Mouse (Mus musculus) adipocyte (in vitro differentiated cells): ENCODE results near the gene Gm11146.

Source experiments
- DNase-seq: peaks from one replicate; pipeline ENCODE4 v3.0.0-alpha.2; 2016; ENCODE audit warnings: low spot score

The Gm11146 gene

GRCm38 (mm10) chr16:77601994-77602393 lies at the start of gene Gm11146:
Gene Gm11146, minus strand, starts transcription at chr16:77602094.
- DNase-seq: no peak

- DNase-seq: no peak
Measured at GRCm38 (mm10) chr16:77650596-77650995, 48.7 kb upstream of the Gm11146 start.

GRCm38 (mm10) chr16:77649006-77649405 lies 47.1 kb upstream of the Gm11146 start:
- DNase-seq: no peak

- no peak for DNase-seq
Measured at GRCm38 (mm10) chr16:77648181-77648580, 46.3 kb upstream of the Gm11146 start.

- no peak for DNase-seq
Measured at GRCm38 (mm10) chr16:77646146-77646545, 44.3 kb upstream of the Gm11146 start.

- peak; percentile 34 for DNase-seq
Measured at GRCm38 (mm10) chr16:77644976-77645375, 43.1 kb upstream of the Gm11146 start.

GRCm38 (mm10) chr16:77643871-77644720 lies 42.2 kb upstream of the Gm11146 start:
- DNase-seq: peak; percentile 82

GRCm38 (mm10) chr16:77643036-77643870 lies 41.4 kb upstream of the Gm11146 start:
- DNase-seq: peak; percentile 80

GRCm38 (mm10) chr16:77636497-77636896 lies 34.6 kb upstream of the Gm11146 start:
- DNase-seq: peak; percentile 56

- no peak for DNase-seq
Measured at GRCm38 (mm10) chr16:77632315-77632881, 30.5 kb upstream of the Gm11146 start.

- no peak for DNase-seq
Measured at GRCm38 (mm10) chr16:77622681-77623080, 20.8 kb upstream of the Gm11146 start.

- DNase-seq: peak; percentile 13
Measured at GRCm38 (mm10) chr16:77602581-77602980, 687 bp upstream of the Gm11146 start.

GRCm38 (mm10) chr16:77598787-77599186 lies 3.1 kb downstream of the Gm11146 start:
- DNase-seq: no peak

GRCm38 (mm10) chr16:77596556-77596955 lies 5.3 kb downstream of the Gm11146 start:
- no peak for DNase-seq

- no peak for DNase-seq
Measured at GRCm38 (mm10) chr16:77595661-77596060, 6.2 kb downstream of the Gm11146 start.

GRCm38 (mm10) chr16:77594553-77594952 lies 7.3 kb downstream of the Gm11146 start:
- DNase-seq: peak; percentile 19

GRCm38 (mm10) chr16:77593828-77594421 lies 8.0 kb downstream of the Gm11146 start:
- DNase-seq: peak; percentile 69

- DNase-seq: no peak
Measured at GRCm38 (mm10) chr16:77592986-77593385, 8.9 kb downstream of the Gm11146 start.

GRCm38 (mm10) chr16:77573036-77573435 lies 28.9 kb downstream of the Gm11146 start:
- no peak for DNase-seq

GRCm38 (mm10) chr16:77569457-77569856 lies 32.4 kb downstream of the Gm11146 start:
- DNase-seq: no peak

- no peak for DNase-seq
Measured at GRCm38 (mm10) chr16:77568384-77568783, 33.5 kb downstream of the Gm11146 start.

- no peak for DNase-seq
Measured at GRCm38 (mm10) chr16:77562852-77563251, 39.0 kb downstream of the Gm11146 start.
